Mouse (Mus musculus): ENCODE measurements around the gene Flna. TPM values are rescaled to one million over a fixed set of nuclear protein-coding genes. Genes with fewer than 3 reads are reported as not detected.

Flna gene
- 100 to 1,000 TPM; 127 to 290 TPM for polyA plus RNA-seq (2017; shearing (Covaris generic))

GRCm38 (mm10) chrX:74249615-74250014 lies at the start of gene Flna:
TSS of gene Flna (minus strand) at chrX:74249820.

GRCm38 (mm10) chrX:74296538-74297448 lies 47.2 kb upstream of the Flna start, which contains the start of gene Atp6ap1:
TSS of gene Atp6ap1 (plus strand) at chrX:74297097.

GRCm38 (mm10) chrX:74281732-74282394 lies 32.2 kb upstream of the Flna start, which contains the start of the genes Taz and Dnase1l1:
TSS of gene Taz (plus strand) at chrX:74281912.
TSS of gene Dnase1l1 (minus strand) at chrX:74282337.

GRCm38 (mm10) chrX:74270062-74270901 lies 20.7 kb upstream of the Flna start, which contains the start of gene Rpl10:
TSS of gene Rpl10 (plus strand) at chrX:74270812.

GRCm38 (mm10) chrX:74254153-74254887 lies 4.7 kb upstream of the Flna start, which contains the start of gene Emd:
TSS of gene Emd (plus strand) at chrX:74254687.

GRCm38 (mm10) chrX:74176959-74177358 lies 72.7 kb downstream of the Flna start, which contains the start of gene Tktl1:
TSS of gene Tktl1 (plus strand) at chrX:74177259.

Other genes with a start within 250 kb of the Flna start
- gene Irak1, start 225.9 kb downstream of the Flna start, polyA plus RNA-seq (2017; shearing (Covaris generic)), result 100 to 1,000 TPM; 147 to 160 TPM
- gene Opn1mw, start 122.4 kb downstream of the Flna start, polyA plus RNA-seq (2017; shearing (Covaris generic)), result not detected
- gene Mecp2, start 114.5 kb downstream of the Flna start, polyA plus RNA-seq (2017; shearing (Covaris generic)), result 10 to 100 TPM; 27.2 to 34.9 TPM
- gene Tex28, start 82.0 kb downstream of the Flna start, polyA plus RNA-seq (2017; shearing (Covaris generic)), result not detected
- gene Tktl1, start 72.6 kb downstream of the Flna start, polyA plus RNA-seq (2017; shearing (Covaris generic)), result 1 to 10 TPM; 1.6 to 5.7 TPM
- gene Emd, start 4.9 kb upstream of the Flna start, polyA plus RNA-seq (2017; shearing (Covaris generic)), result 10 to 100 TPM; 69.5 to 74.3 TPM
- gene Rpl10, start 21.0 kb upstream of the Flna start, polyA plus RNA-seq (2017; shearing (Covaris generic)), result 10 to 100 TPM; 31.8 to 59.8 TPM
- gene Taz, start 32.1 kb upstream of the Flna start, polyA plus RNA-seq (2017; shearing (Covaris generic)), result 100 to 1,000 TPM; 107 to 144 TPM
- 10 to 100 TPM; 17.9 to 18.4 TPM for gene Dnase1l1, start 32.5 kb upstream of the Flna start, polyA plus RNA-seq (2017; shearing (Covaris generic))
- 100 to 1,000 TPM; 143 to 153 TPM for gene Atp6ap1, start 47.3 kb upstream of the Flna start, polyA plus RNA-seq (2017; shearing (Covaris generic))
- gene Gdi1, start 55.2 kb upstream of the Flna start, polyA plus RNA-seq (2017; shearing (Covaris generic)), result 100 to 1,000 TPM; 223 to 256 TPM
- 10 to 100 TPM; 67.2 to 91.4 TPM for gene Fam50a, start 63.2 kb upstream of the Flna start, polyA plus RNA-seq (2017; shearing (Covaris generic))
- gene Plxna3, start 79.2 kb upstream of the Flna start, polyA plus RNA-seq (2017; shearing (Covaris generic)), result 1 to 10 TPM; 2.0 to 3.2 TPM
- 10 to 100 TPM; 54.4 to 73.1 TPM for gene Lage3, start 103.8 kb upstream of the Flna start, polyA plus RNA-seq (2017; shearing (Covaris generic))
- 10 to 100 TPM; 50.8 to 64.5 TPM for gene Ubl4a, start 123.4 kb upstream of the Flna start, polyA plus RNA-seq (2017; shearing (Covaris generic))
- gene Slc10a3, start 123.5 kb upstream of the Flna start, polyA plus RNA-seq (2017; shearing (Covaris generic)), result 10 to 100 TPM; 27.8 to 37.9 TPM
- 10 to 100 TPM; 30.1 to 32.3 TPM for gene Fam3a, start 143.5 kb upstream of the Flna start, polyA plus RNA-seq (2017; shearing (Covaris generic))
- gene Ikbkg, start 143.5 kb upstream of the Flna start, polyA plus RNA-seq (2017; shearing (Covaris generic)), result 10 to 100 TPM; 28.4 to 37.6 TPM
- gene G6pdx, start 179.4 kb upstream of the Flna start, polyA plus RNA-seq (2017; shearing (Covaris generic)), result 10 to 100 TPM; 57.8 to 74.7 TPM
- not detected for gene Gm6880, start 231.6 kb upstream of the Flna start, polyA plus RNA-seq (2017; shearing (Covaris generic))

Data from activated CD4-positive, CD25-positive, alpha-beta regulatory T cell (primary cell).